Mouse (Mus musculus): ENCODE results near the gene Zcchc14. TPM values are rescaled to one million over a fixed set of nuclear protein-coding genes. Genes with fewer than 3 reads are reported as not detected.

Gene Zcchc14
- polyA plus RNA-seq, 1 experiment from 2014 or later = 19.0 TPM

DNA sequence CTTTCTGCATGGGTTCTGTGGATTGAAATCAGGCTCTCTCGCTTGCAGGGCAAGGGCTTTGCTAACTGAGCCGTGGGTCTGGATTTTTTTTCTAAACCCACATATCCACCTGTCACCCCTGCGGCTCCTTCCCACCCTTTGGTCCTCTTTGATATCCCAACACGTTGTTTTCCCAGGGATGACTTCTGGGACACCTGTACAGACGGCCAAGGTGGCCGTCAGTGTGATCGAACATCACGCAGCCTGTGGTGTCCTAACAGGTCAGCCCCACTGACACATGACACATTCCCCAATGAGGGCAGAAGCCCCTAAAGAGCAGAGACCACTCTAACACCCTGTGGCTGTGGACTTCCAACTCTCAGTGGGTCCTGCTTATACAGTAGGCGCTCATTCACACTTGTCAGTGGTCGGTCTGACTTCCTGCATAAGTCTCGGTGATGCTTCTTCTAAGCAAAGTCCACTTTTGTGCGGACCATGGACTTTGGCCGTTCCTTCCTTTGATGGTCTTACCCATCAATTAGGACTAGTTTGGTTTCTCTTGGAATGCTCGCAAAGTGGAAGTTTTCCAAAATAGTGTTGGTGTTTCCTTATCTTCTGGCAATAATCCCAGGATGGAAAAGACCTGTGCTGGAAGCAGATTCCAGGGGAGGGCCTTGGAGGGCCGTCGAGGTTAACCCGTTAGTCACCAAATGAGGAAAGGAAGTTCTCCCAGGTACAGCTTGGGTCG, 9.1 kb upstream of the Zcchc14 start:
- ATAC-seq (ENCODE audit: insufficient number of reproducible peaks, low FRiP score, low TSS enrichment, low read depth) (no peak), DNase-seq (ENCODE audit: low spot score) (no peak)
- Histone ChIP-seq H3K4me2 (ENCODE audit: low read depth, severe bottlenecking) (no peak overlapping the region), H3K9ac (ENCODE audit: low read length) (no peak overlapping the region), H3K4me3 (ENCODE audit: low read depth, low read length) (no peak overlapping the region), H3K4me1 (ENCODE audit: control insufficient read depth, insufficient read depth, low read length) (peaks cover 5% of the 10 kb centered on the region), H3K27me3 (ENCODE audit: control insufficient read depth, insufficient read depth, low read length) (no peaks in the 10 kb centered on the region), H3K36me3 (ENCODE audit: control insufficient read depth, insufficient read depth, low read length) (no peaks in the 10 kb centered on the region), H3K27ac (replicated peaks; ENCODE audit: low read depth, low read length) (no peak overlapping the region), H3K9me3 (ENCODE audit: control insufficient read depth, low read length) (no peaks in the 10 kb centered on the region)
- 87% methylated on average over 18 of the region's 18 CpGs for WGBS

DNA sequence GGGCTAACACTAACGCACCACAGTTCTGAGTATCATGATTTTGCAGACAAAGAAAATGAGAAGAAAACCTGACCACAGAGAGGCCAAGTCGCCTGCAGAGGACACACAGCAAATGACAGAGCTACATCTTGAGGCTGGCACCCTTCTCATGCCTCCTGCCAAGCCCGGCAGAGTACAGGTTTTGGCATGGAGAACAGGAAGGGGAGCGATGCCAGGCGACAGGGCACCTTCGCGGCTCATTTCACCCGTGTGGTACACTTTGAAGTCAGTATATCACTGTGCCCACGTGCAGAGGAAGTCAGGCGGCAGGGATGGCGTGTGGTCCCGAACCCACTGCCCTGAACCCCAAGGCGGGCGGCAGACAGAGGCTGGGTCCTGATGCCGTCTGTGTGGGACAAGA, 7.9 kb upstream of the Zcchc14 start:
- WGBS = 82% methylated on average over 15 of the region's 15 CpGs

DNA sequence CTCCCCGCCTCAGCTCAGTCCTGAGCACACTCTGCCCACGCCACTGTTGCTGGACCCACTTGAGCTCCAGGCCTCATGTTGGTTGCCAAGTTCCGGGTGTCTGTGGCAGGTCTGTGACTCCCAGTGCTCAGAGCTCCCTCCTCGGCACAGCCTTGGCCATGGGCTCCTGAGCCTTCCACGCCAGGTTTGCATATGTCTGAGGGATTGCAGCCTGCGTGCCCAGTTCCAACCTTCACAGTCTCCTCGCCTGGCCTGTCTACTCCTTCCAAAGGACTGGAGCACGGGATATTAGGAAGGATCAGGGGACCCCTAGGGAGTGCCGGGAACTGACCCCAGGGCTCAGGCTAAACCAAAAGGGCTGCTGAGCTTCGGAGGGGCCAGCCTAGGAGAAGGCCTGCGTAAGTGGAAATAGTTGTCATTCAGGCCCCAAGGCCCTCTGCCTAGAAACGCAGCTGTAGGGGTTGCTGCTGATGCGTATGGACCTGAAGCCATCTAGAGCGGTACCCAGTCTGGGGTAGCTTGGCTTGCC, 2.3 kb upstream of the Zcchc14 start:
- no peak overlapping the region for H3K27ac ChIP-seq (replicated peaks; ENCODE audit: low read depth, low read length)
- DNase-seq (ENCODE audit: low spot score) (no peak), ATAC-seq (ENCODE audit: insufficient number of reproducible peaks, low FRiP score, low TSS enrichment, low read depth) (no peak)
- H3K4me2 ChIP-seq (ENCODE audit: low read depth, severe bottlenecking) = no peak overlapping the region
- no peaks in the 10 kb centered on the region for H3K36me3 ChIP-seq (ENCODE audit: control insufficient read depth, insufficient read depth, low read length)
- H3K27me3 ChIP-seq (ENCODE audit: control insufficient read depth, insufficient read depth, low read length) = no peaks in the 10 kb centered on the region
- WGBS = 77% methylated on average over 14 of the region's 14 CpGs
- no peaks in the 10 kb centered on the region for H3K9me3 ChIP-seq (ENCODE audit: control insufficient read depth, low read length)
- no peak overlapping the region for H3K9ac ChIP-seq (ENCODE audit: low read length)
- H3K4me3 ChIP-seq (ENCODE audit: low read depth, low read length) = no peak overlapping the region
- H3K4me1 ChIP-seq (ENCODE audit: control insufficient read depth, insufficient read depth, low read length) = peaks cover 15% of the 10 kb centered on the region

More for the DNA sequence above, 7.9 kb upstream of the Zcchc14 start:
- no peak overlapping the region for H3K4me2 ChIP-seq (ENCODE audit: low read depth, severe bottlenecking)
- no peak overlapping the region for H3K9ac ChIP-seq (ENCODE audit: low read length)
- H3K27ac ChIP-seq (replicated peaks; ENCODE audit: low read depth, low read length) = no peak overlapping the region
- DNase-seq (ENCODE audit: low spot score) = no peak
- H3K9me3 ChIP-seq (ENCODE audit: control insufficient read depth, low read length) = no peaks in the 10 kb centered on the region
- no peaks in the 10 kb centered on the region for H3K36me3 ChIP-seq (ENCODE audit: control insufficient read depth, insufficient read depth, low read length)
- no peak for ATAC-seq (ENCODE audit: insufficient number of reproducible peaks, low FRiP score, low TSS enrichment, low read depth)
- peaks cover 5% of the 10 kb centered on the region for H3K4me1 ChIP-seq (ENCODE audit: control insufficient read depth, insufficient read depth, low read length)
- no peaks in the 10 kb centered on the region for H3K27me3 ChIP-seq (ENCODE audit: control insufficient read depth, insufficient read depth, low read length)
- no peak overlapping the region for H3K4me3 ChIP-seq (ENCODE audit: low read depth, low read length)

DNA sequence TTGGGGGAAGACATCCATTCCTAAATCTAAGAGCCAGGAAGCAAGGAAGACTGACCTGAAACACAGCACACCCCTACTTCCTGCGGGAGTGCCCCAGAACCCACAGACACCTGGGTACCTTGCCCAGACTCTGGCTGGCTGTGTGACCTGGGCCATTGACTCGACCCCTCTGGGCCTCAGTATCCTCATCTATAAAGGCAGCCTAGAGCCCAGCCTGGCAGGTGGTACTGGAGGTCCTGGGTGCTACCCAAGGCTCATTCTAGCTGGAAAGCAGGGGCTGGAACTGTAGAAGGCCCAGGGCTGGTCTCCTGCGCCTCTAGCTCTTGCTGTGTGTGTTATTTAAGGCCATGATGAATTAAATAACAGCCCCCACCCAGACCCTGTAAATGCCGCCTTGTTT, 1.4 kb upstream of the Zcchc14 start:
- no peaks in the 10 kb centered on the region for H3K9me3 ChIP-seq (ENCODE audit: control insufficient read depth, low read length)
- H3K4me3 ChIP-seq (ENCODE audit: low read depth, low read length) = no peak overlapping the region
- WGBS = 83% methylated on average over 4 of the region's 4 CpGs
- ATAC-seq (ENCODE audit: insufficient number of reproducible peaks, low FRiP score, low TSS enrichment, low read depth) (no peak), DNase-seq (ENCODE audit: low spot score) (no peak)
- H3K27me3 ChIP-seq (ENCODE audit: control insufficient read depth, insufficient read depth, low read length) = no peaks in the 10 kb centered on the region
- H3K27ac ChIP-seq (replicated peaks; ENCODE audit: low read depth, low read length) = no peak overlapping the region
- H3K36me3 ChIP-seq (ENCODE audit: control insufficient read depth, insufficient read depth, low read length) = no peaks in the 10 kb centered on the region
- H3K4me2 ChIP-seq (ENCODE audit: low read depth, severe bottlenecking) = peak overlapping the region; percentile 92; the same call in 1 of the 2 replicates
- peaks cover 21% of the 10 kb centered on the region for H3K4me1 ChIP-seq (ENCODE audit: control insufficient read depth, insufficient read depth, low read length)
- no peak overlapping the region for H3K9ac ChIP-seq (ENCODE audit: low read length)

DNA sequence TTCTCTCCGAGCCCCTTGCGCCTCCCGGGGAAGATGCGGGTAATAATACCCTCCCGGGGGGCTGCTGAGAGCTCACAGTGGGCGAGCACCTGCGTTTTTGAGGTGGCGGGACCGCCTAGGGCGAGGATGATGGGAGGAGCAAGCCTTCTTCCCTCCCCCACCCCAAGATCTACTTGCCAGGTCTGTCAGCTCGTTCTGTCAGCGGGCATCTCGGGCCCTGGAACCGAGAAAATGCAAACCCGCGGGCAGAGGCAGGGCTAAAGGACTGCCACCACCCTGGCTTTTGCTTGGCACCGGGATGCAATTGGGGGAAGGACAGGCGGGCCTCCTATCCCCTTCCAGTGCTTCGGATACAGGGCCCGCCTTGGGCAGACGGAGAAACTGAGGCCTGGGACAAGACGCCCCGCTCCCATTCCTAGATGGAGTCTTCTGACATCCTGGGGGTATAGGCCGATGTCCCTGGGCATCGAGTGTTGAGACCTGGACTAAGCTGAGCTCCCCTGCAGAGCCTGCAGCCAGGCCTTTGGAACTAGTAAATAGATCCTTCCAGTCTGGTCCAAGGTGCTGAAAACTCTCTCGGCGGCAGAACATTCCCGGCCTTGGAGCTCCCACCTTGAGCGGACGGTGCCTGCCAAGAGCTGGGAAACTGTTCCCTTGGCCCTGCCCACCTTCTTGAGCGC, 779 bp upstream of the Zcchc14 start:
- ATAC-seq (ENCODE audit: insufficient number of reproducible peaks, low FRiP score, low TSS enrichment, low read depth) = no peak
- WGBS = 1% methylated on average over 31 of the region's 31 CpGs
- H3K4me1 ChIP-seq (ENCODE audit: control insufficient read depth, insufficient read depth, low read length) = peaks cover 21% of the 10 kb centered on the region

DNA sequence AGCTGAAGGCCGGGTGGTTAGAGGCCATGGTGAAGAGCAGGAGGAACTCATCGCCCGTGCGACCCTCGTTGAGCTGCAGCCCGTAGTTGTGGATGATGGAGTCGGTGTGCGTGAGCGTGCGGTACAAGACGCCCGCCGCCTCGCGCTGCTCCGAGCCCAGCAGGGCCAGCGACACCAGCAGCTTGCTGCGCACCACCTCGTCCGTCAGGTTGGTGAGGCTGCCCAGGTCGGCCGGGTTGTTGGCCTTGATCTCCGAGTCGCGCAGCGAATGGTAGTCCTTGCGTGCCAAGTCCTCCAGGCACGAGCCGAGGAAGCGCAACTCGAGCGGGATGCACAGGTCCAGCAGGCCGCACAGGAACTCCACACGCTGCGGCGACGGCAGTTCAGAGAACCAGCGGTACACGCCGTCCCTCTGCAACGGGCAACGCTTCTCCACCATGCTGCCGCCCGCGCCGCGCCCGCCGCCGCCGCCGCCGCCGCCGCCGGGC, 783 bp downstream of the Zcchc14 start:
- Histone ChIP-seq H3K27me3 (ENCODE audit: control insufficient read depth, insufficient read depth, low read length) (no peaks in the 10 kb centered on the region), H3K4me2 (ENCODE audit: low read depth, severe bottlenecking) (peak overlapping the region; percentile 98), H3K36me3 (ENCODE audit: control insufficient read depth, insufficient read depth, low read length) (no peaks in the 10 kb centered on the region), H3K4me3 (ENCODE audit: low read depth, low read length) (peak overlapping the region; percentile 59), H3K4me1 (ENCODE audit: control insufficient read depth, insufficient read depth, low read length) (peaks cover 21% of the 10 kb centered on the region), H3K27ac (replicated peaks; ENCODE audit: low read depth, low read length) (no peak overlapping the region), H3K9ac (ENCODE audit: low read length) (peak overlapping the region; percentile 70), H3K9me3 (ENCODE audit: control insufficient read depth, low read length) (no peaks in the 10 kb centered on the region)
- ATAC-seq (ENCODE audit: insufficient number of reproducible peaks, low FRiP score, low TSS enrichment, low read depth) = no peak
- WGBS = under 1% methylated on average over 43 of the region's 56 CpGs
- DNase-seq (ENCODE audit: low spot score) = peak; percentile 71

More for the DNA sequence above, 779 bp upstream of the Zcchc14 start:
- H3K4me2 ChIP-seq (ENCODE audit: low read depth, severe bottlenecking) = peak overlapping the region; percentile 92
- no peaks in the 10 kb centered on the region for H3K36me3 ChIP-seq (ENCODE audit: control insufficient read depth, insufficient read depth, low read length)
- peak; percentile 61 for DNase-seq (ENCODE audit: low spot score)
- H3K27me3 ChIP-seq (ENCODE audit: control insufficient read depth, insufficient read depth, low read length) = no peaks in the 10 kb centered on the region
- H3K4me3 ChIP-seq (ENCODE audit: low read depth, low read length) = peak overlapping the region; percentile 68
- H3K9ac ChIP-seq (ENCODE audit: low read length) = peak overlapping the region; percentile 86
- H3K27ac ChIP-seq (replicated peaks; ENCODE audit: low read depth, low read length) = peak overlapping the region; percentile 90
- H3K9me3 ChIP-seq (ENCODE audit: control insufficient read depth, low read length) = no peaks in the 10 kb centered on the region

DNA sequence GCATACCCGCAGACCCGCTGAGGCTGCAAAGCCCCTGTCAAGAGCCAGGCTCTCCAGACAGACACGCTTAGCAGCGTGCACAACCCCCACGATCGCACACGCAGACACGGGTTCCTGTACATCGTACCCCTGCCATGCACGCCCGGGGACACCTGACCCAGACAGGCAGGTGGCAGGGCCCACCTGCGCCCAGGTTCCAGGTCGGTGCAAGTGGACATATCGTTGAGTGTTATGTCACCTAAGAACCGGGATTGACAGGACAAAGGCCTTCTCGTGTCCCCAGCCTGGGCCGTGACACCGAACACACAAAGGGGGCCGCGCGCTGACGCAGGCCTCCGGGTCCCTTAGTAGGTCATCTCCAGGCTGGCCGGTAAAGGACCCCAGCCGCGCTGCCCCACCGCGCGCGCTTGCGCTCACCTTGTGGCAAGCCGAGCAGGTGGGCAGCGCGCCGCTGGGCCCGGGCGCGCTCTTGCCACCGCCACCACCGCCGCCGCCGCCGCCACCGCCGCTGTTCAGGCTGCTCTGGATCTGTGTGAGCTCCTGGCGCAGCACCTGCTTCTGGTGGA, 1.3 kb downstream of the Zcchc14 start:
- H3K27me3 ChIP-seq (ENCODE audit: control insufficient read depth, insufficient read depth, low read length) = no peaks in the 10 kb centered on the region
- peak overlapping the region; percentile 59 for H3K4me3 ChIP-seq (ENCODE audit: low read depth, low read length)
- ATAC-seq (ENCODE audit: insufficient number of reproducible peaks, low FRiP score, low TSS enrichment, low read depth) = no peak
- peak overlapping the region; percentile 98 for H3K4me2 ChIP-seq (ENCODE audit: low read depth, severe bottlenecking)
- 19% methylated on average over 41 of the region's 47 CpGs for WGBS
- H3K4me1 ChIP-seq (ENCODE audit: control insufficient read depth, insufficient read depth, low read length) = peaks cover 21% of the 10 kb centered on the region
- no peak overlapping the region for H3K27ac ChIP-seq (replicated peaks; ENCODE audit: low read depth, low read length)
- DNase-seq (ENCODE audit: low spot score) = no peak
- no peaks in the 10 kb centered on the region for H3K9me3 ChIP-seq (ENCODE audit: control insufficient read depth, low read length)
- H3K9ac ChIP-seq (ENCODE audit: low read length) = peak overlapping the region; percentile 70
- H3K36me3 ChIP-seq (ENCODE audit: control insufficient read depth, insufficient read depth, low read length) = no peaks in the 10 kb centered on the region

All from limb, embryonic 11.5 days (tissue).